Mouse (Mus musculus) heart, postnatal 14 days (tissue): ENCODE results near the gene Tmem132a. TPM values are rescaled to one million over a fixed set of nuclear protein-coding genes. Genes with fewer than 3 reads are reported as not detected.

Source experiments
- DNase-seq, 2 experiments: peaks; one replicate each; pipeline ENCODE4 v3.0.0; 2021 to 2022
- intact Hi-C: fragments of 180-260 bp; cut with DNase I; formaldehyde crosslinking; loops from one replicate; pipeline ENCODE4 v1.15.1; 2025
- long read RNA-seq, 2 experiments: library from polyadenylated mRNA; stranded (forward); transcript quantifications; one replicate each; pipeline ENCODE4 v2.0.0; 2021
- total RNA-seq, 2 experiments: library from RNA; stranded (reverse); gene quantifications; 2 replicates each; pipeline ENCODE4 v1.2.3; 2021

The Tmem132a gene
- 10 to 100 TPM; 18.6 to 23.6 TPM for total RNA-seq
- long read RNA-seq, experiment 1, transcript Tmem132a-201 (11 exons, 3,657 nt): major isoform, 12 of 48 reads
- long read RNA-seq, experiment 1, partial matches to known transcripts: 29 of 48 reads
- long read RNA-seq, experiment 1, other reads (novel, unspliced or antisense): 7 of 48 reads
- long read RNA-seq, experiment 2, transcript Tmem132a-201 (11 exons, 3,657 nt): major isoform, 15 of 45 reads
- long read RNA-seq, experiment 2, partial matches to known transcripts: 17 of 45 reads
- long read RNA-seq, experiment 2, other reads (novel, unspliced or antisense): 13 of 45 reads

GRCm38 (mm10) chr19:10869886-10870527, at the start of gene Tmem132a:
Gene Tmem132a (minus strand): TSS chr19:10869940.
- DNase-seq: no peak
- intact Hi-C loops: loop anchor here (2.0 kb wide), 1 partner anchor 23 kb away; no protein-coding TSS in a partner anchor

DNA sequence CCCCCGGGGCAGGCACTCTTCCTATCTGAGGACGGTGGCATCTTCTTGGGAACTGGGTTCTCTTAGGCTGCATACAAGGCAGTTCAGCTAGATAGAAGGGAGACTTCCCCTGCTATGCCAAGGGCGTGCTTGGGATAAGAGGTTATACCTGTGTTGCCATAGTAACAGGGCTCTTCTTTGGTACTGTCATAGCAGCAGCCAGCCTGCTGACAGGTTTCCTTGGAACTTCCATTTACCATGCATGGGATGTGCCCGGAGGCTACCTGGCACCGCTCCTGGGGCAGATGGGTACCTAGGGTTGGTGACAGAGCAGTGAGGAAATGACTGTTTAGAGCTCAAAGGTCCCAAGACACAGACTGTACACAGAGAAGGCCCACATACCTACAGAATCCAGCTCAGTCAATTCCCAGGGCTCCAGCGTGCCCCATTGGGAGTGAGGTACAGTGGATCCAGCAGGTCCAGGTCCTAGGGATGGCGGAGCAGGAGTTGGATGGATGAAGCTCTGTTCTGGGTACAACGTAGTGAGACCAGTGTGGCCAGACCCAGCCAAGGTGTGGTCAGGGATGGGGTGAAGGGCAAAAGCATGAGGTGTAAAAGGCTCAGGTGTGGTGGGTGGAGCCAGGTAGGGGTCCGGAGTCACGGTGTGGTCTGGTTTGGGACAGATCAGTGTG, 48.7 kb upstream of the Tmem132a start:
- intact Hi-C loops: no loop called here

GRCm38 (mm10) chr19:10916506-10916905, 46.8 kb upstream of the Tmem132a start:
- intact Hi-C loops: no loop called here
- DNase-seq: no peak

More for the DNA sequence above, 48.7 kb upstream of the Tmem132a start:
- DNase-seq: no peak

DNA sequence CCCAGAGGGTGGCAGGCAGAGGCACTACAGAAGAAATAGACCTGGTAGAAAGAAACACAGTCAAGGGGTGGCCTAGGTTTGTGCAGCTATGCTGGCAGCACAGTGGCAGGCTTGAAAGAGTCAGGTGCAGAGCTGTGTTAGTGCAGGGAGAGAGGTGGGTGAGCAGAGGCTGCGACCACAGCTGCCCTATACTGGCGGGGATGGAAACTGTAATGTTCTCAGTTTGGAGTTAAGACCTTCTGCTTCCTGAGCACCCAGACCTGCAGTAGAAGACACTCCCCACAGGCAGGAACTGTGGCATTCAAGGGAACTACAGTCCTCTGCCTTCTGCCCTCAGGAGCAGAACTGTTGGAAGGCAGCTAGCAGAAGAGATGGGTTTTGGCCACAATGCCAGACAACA, 45.1 kb upstream of the Tmem132a start:
- intact Hi-C loops: no loop called here
- DNase-seq: no peak

DNA sequence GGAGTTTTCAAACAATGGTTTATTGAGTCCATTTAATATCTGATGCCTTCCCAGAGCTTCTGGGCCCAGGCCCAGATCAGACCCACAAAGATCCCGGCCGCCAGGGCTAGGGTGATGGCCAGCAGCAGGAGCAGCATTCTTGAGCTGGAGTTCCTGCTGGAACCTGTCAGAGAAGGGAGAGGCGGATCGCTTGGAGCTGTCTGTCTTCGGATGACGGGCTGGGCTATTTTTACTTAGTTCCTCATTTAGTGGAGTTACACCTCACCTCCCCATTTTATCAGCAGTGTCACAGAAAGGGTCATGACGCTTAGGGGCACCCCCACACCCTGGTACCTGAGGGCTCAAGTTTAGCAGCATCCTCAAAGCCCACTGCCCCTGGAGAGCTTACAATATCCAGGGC, 44.6 kb upstream of the Tmem132a start:
- intact Hi-C loops: no loop called here
- peak in 1 of 2 experiments; percentile 29 for DNase-seq

DNA sequence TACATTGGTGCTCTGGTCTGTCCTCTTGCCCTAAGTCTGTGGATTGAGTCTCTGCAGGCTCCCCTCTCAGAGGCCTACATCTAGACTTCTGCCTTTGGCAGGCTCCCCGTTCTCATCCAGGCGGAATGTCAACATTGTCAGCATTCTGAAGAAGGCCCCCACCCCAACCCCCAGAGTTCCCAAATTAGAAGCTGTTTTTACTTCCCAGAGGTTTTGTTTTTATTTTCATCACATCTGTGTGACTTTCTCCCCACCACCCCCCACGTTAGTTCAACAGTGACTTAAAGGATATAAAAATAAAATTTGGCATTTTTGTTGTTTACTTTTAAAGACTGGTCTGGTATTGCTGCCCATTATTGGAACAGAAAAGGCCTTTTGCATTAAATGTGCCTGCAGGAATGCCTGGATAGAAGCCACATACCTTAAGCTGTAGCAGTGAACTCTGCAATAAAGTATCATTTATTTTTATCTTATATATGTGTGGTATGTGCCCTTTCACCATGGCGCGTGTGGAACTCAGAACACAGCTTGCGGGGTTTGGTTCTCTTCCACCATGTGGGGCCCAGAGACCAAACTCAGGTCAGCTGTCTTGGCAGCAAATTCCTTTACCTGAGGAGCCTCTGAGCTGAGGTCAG, 39.5 kb upstream of the Tmem132a start:
- DNase-seq: peak in 1 of 2 experiments; percentile 32
- intact Hi-C loops: loop anchor here (2.0 kb wide), 1 partner anchor 50 kb away; no protein-coding TSS in a partner anchor

DNA sequence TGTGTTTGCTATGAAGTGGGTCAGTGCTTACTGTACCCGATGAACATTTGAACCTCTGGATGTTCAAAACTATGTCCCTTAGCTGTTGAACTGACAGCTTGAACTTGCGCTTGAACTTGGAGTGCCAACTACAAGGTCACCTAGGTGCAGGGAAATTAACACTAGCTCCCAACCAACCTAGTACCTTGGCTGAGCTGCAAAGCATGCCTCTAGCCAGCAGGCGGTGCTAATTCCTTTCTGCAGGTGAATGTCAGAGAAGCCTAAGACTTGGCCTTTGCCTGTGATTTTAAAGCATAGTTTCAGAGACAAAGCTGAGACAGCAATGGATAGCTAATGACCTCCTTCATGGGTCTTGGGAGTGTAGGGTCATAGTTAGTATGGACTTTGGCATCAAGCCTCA, 38.2 kb upstream of the Tmem132a start:
- DNase-seq: peak; percentile 51 to 75
- intact Hi-C loops: loop anchor here (2.0 kb wide), 1 partner anchor 51 kb away; no protein-coding TSS in a partner anchor

DNA sequence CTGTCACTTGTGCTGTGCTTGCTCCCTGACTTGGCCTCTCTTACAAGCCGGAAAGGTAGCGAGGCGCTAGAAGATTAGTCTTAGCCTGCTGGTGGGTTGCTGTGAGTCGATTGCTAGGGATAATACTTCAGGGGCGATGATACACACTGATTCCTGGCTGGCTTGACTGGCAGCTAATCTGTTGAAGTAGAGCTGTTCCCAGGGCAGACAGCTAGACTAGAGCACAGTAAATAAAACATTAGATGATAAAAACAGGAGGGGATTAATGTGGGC, 35.9 kb upstream of the Tmem132a start:
- intact Hi-C loops: no loop called here
- DNase-seq: no peak

DNA sequence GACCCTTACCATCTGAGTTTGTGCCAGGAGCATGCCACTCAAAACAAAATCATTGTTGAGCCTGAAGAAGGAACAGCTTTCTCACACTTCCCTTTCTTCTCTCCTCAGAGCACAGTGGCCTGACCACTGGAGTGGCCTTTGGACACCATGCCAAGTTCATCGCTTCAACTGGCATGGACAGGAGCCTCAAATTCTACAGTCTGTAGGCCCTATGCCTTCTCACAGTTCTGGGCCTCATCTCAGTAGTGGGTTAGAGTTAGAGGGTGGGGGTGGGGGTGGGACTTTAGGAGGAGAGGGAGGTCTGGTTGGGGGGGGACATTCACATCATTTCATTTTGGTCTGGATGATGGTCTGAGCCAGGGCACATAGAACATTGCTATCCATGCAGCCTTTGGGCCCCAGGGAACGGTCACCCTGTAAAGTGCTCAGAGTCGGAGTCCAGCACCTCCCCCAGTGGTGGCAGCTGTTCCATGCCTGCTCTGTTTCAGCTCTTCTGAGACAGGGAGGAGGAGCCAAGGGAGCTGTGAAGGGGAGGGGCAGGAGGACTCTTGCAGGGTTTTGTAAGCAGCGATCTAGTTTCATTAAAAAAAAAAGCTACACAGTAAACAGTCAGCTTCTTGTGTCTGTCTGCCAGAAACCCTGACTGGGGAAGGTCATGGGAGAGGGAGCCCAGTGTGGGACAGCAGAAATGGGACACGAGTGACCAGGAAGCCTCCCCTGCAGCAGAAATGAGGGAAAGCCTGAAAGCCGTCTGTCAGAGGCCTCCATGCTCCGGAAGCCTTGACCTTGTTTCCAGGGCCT, 35.4 kb upstream of the Tmem132a start:
- peak; percentile 68 to 75 for DNase-seq
- intact Hi-C loops: no loop called here

DNA sequence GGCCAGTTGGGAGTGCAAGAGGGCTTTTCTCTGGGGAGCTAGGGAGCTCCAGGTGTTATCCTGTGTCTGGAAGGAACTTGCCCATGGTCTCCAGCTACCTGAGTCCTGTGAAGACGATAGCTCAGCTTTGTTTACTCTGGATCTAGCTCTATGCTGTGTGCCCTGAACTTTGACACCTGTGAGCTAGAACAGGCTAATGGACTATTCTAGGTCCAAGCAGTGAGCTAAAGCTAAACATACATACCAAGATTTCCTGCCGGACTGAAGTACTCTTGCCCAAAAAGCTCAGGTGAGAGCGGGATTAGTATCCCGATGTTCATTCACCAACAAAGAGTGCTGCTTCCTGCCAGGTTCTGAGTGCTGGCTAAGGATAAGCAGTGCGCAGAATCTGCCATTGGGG, 34.8 kb upstream of the Tmem132a start:
- no peak for DNase-seq
- intact Hi-C loops: no loop called here

GRCm38 (mm10) chr19:10901046-10901445, 31.3 kb upstream of the Tmem132a start:
- no peak for DNase-seq
- intact Hi-C loops: no loop called here

- intact Hi-C loops: no loop called here
- DNase-seq: peak; percentile 66 to 78
Measured at GRCm38 (mm10) chr19:10900315-10900714, 30.6 kb upstream of the Tmem132a start.

GRCm38 (mm10) chr19:10897491-10897890, 27.8 kb upstream of the Tmem132a start:
- DNase-seq: no peak
- intact Hi-C loops: loop anchor here (5.0 kb wide), 1 partner anchor 50 kb away; the partner anchor contains the start of gene Ccdc86

DNA sequence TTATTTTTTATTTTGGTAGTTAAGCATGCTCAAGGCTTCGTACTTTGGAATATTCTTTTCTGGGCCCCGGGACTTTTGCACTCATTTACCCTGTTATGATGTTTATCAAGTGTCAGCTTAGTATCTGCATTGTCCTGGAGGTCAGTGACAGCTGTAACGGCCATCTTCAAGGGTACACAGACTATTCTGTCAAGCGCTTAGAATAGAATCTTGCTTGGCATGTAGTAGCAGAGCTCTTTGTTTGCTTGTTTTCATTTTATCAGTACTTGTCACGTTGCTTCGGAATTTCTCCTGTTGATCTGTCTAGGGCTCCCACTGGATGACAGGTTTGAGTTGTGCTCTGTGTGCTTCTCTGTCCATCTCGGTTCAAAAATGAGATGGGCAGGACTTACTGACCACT, 27.1 kb upstream of the Tmem132a start:
- intact Hi-C loops: loop anchor here (5.0 kb wide), 1 partner anchor 50 kb away; the partner anchor contains the start of gene Ccdc86
- no peak for DNase-seq

GRCm38 (mm10) chr19:10895708-10896107, 26.0 kb upstream of the Tmem132a start:
- intact Hi-C loops: loop anchor here (5.0 kb wide), 1 partner anchor 52 kb away; the partner anchor contains the start of gene Ccdc86
- DNase-seq: peak in 1 of 2 experiments; percentile 10

DNA sequence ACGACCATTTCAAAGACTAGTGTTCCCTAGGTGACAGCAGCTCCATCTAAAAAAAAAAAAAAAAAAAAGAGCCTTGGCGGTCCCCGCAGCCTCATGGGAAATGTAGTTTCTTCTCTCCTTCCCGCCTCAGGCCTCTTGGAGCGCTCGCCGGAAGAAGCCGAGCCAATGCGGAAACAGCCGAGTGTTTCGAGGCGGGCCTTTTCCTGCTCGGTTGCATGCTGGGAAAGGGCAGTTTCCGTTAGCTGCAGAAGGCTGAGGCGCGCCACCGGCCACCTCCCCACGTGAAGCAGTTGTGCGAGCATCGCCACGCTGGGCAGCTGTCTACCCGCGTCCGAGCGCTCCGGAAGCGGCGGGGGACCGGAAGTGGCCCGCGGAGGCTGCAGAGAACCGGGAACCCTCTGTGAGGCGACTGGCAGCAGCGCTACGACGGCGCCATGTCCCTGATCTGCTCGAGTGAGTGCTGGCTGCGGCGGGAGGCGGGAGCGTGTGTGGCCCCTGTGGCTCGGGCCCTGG, 25.3 kb upstream of the Tmem132a start, which contains the start of gene Prpf19:
Gene Prpf19 (plus strand): TSS at position 216 of the 513 bp plus-strand sequence.
- intact Hi-C loops: loop anchor here (5.0 kb wide), 1 partner anchor 52 kb away; the partner anchor contains the start of gene Ccdc86
- DNase-seq: peak; percentile 97 to 99

GRCm38 (mm10) chr19:10892201-10892600, 22.5 kb upstream of the Tmem132a start:
- no peak for DNase-seq
- intact Hi-C loops: no loop called here

DNA sequence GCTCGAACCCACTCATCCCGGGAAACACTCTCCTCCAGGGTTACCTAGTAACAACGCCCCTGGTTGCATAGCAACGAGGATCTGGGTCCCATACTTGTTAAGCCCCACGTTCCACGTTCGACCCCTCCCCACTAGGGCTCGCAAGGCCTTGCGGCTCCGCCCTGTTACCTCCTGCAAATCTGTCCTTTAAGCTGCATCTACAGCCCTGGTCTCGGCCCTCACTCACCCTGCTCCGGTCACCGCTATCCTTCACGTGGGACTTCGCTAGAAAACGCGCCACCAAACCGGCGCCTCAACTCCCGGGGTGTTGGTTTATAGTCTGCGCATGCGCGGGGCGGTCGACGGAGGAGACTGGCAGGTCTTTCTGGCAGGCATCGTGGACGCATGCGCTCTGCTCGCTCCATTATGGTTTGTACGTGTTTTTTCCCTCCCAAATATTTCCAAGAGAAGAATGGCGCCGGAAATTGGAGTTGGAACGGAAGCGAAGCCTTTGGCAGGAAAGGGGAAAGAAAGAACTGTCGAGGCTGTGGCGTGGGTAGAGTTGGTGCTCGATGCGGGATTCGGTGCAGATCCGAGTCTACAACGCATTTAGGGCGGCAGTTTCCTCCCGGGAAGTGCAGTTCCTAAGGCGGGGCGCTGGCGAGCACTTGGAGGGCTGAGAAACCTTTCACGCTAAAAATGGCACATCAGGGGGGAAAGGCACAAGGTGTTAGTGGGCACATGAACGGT, 11.8 kb upstream of the Tmem132a start, which contains the start of gene Tmem109:
Gene Tmem109 (minus strand): TSS at position 576 of the 729 bp plus-strand sequence.
- peak; percentile 93 to 94 for DNase-seq
- intact Hi-C loops: no loop called here

DNA sequence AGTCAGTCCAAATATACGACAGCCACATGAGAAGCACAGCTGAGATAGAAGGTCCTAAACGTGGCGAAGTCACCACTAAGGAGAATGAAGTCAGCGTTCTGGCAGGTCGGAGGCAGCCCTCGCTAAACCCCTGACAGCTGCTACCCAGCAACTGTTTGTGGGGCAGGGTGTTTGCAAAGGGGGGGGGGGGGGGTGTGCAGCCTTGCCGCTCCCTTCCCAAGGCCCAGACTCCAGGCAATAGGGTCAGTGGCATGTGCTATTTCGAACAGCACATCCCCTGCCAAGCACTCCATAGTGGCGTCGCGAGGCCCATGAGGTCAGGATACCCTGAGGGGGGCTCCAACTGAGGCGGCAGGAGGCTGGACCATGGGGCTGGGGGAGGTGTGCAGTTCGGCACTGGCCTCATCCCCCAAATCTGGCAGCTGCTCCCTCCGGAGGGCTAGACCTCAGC, 11.3 kb upstream of the Tmem132a start:
- no peak for DNase-seq
- intact Hi-C loops: no loop called here
